27 mouse cellular contexts compared by ENCODE assay signal in the genomic region with DNA sequence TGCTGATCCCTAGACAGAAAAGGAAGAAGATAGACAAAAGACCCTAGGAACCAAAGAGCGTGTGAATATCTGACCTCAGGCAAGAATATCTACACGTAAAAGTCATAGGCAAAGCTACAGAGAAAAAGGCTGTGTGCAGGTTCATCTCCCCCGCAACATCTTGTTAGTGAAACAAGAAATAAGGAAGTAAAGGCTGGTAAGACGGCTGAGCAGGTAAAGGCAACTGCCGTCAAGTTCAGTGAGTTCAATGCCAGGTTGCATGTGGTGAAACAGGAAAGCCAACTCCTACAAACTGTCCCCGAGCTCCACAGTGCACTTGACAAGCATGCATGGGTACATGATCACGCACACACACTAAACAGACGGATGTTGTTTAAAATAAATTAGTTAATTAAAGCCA.
DNase-seq lines count a peak whose midpoint lies in the region; ATAC-seq and TF ChIP-seq lines count a peak whose summit lies in the region.
"Had no signal": no experiment of that assay in that cellular context is flagged by ENCODE, and none has a peak within 500 bp of the region (broad histone marks: within the 10 kb centered on the region; RNA-seq: fewer than 3 reads in every experiment).

No protein-coding gene starts in this region.

- intact Hi-C loops in left cerebral cortex, postnatal 10 days (cut with DNase I), result no loop called here

- TF ChIP-seq POLR2A in CH12.LX (IDR thresholded peaks at IDR 0.05; ENCODE audit: low read depth, low read length), result no peak

- peaks cover 3 to 12% of the 10 kb centered on the region in 2 experiments for H3K36me3 ChIP-seq in CH12.LX (replicated peaks in 1 of 2; ENCODE audit: control insufficient read depth in 1 of 2, insufficient read depth in 1 of 2, low read length in 1 of 2)
- no peaks in the 10 kb centered on the region for H3K36me3 ChIP-seq in splenic B cell, adult 2 months (ENCODE audit: control insufficient read depth, insufficient read depth, low read length, poor library complexity, severe bottlenecking)
- H3K36me3 ChIP-seq: heart, embryonic 12.5 days; heart, embryonic 15.5 days; hindbrain, embryonic 13.5 days; intestine, embryonic 15.5 days had no signal

- no peak overlapping the region for H3K27ac ChIP-seq in CH12.LX (ENCODE audit: insufficient read depth, low read depth)
- H3K27ac ChIP-seq: gastrocnemius, adult 2 months; heart, embryonic 15.5 days; hindbrain, embryonic 13.5 days; intestine, embryonic 15.5 days had no signal

- in situ Hi-C loops in CH12.LX (cut with MboI; ENCODE audit: low pct_ligation_motif_present, low pct_unique_long_range_greater_than_20kb, low sequenced_read_pairs), result no loop called here

- ATAC-seq in hematopoietic stem cell, adult 5-6 weeks (replicated peaks in 1 of 2; ENCODE audit: insufficient read depth in 1 of 2, low FRiP score in 2 of 2, low TSS enrichment in 1 of 2, low read depth in 1 of 2, poor library complexity in 2 of 2, severe bottlenecking in 2 of 2), result peak; percentile 33 to 59; a peak in 3 of 4 replicates
- ATAC-seq: activated CD4-positive, CD25-positive, alpha-beta regulatory T cell, adult 4 months; forebrain, embryonic 14.5 days; forebrain, postnatal 0 days; hindbrain, embryonic 16.5 days; intestine, embryonic 15.5 days had no signal

- H3K27me3 ChIP-seq in CH12.LX (replicated peaks), result no peaks in the 10 kb centered on the region
- no peaks in the 10 kb centered on the region for H3K27me3 ChIP-seq in splenic B cell, adult 2 months (ENCODE audit: control insufficient read depth, insufficient read depth, low read length, poor library complexity, severe bottlenecking)
- H3K27me3 ChIP-seq: heart, embryonic 12.5 days; hindbrain, embryonic 13.5 days; intestine, embryonic 15.5 days had no signal

- dilution Hi-C loops in CH12.LX (cut with MboI; ENCODE audit: extremely low pct_ligation_motif_present, extremely low pct_unique_long_range_greater_than_20kb, low sequenced_read_pairs), result no loop called here

- DNase-seq in CH12.LX (ENCODE audit: extremely low read depth) (no peak), MEL-GATA-1-ER (ENCODE audit: extremely low read depth, low read depth) (peak; percentile 5)
- DNase-seq in splenic B cell, adult 2 months (ENCODE audit: low read depth, low spot score), result peak; percentile 61
- DNase-seq in adrenal gland, postnatal 36 days, result no peak
- no peak for DNase-seq in left cerebral cortex, postnatal 10 days (ENCODE audit: extremely low spot score in 1 of 2, low spot score in 2 of 2)
- DNase-seq in thymus, postnatal 10 days (ENCODE audit: low spot score in 2 of 2), result no peak
- DNase-seq: adrenal gland, adult 8-10 months; adrenal gland, postnatal 25 days; cerebellum, adult 18-20 months; cerebellum, adult 9-10 months; cerebellum, postnatal 14 days; forebrain, postnatal 0 days; gastrocnemius, adult 2 months; gastrocnemius, postnatal 14 days; heart, adult 18-20 months; heart, postnatal 14 days; heart, postnatal 4 days; kidney, adult 18-20 months had no signal

- H3K4me2 ChIP-seq in CH12.LX (ENCODE audit: insufficient read depth, low read depth, poor library complexity, severe bottlenecking), result no peak overlapping the region
- H3K4me2 ChIP-seq: heart, embryonic 12.5 days; heart, embryonic 15.5 days; hindbrain, embryonic 13.5 days; intestine, embryonic 15.5 days had no signal

- peaks cover 24 to 63% of the 10 kb centered on the region in 2 experiments for H3K4me1 ChIP-seq in CH12.LX (ENCODE audit: control insufficient read depth in 1 of 2, insufficient read depth in 2 of 2)

- H3K9ac ChIP-seq in CH12.LX (ENCODE audit: insufficient read depth, low read depth), result no peak overlapping the region
- H3K9ac ChIP-seq: forebrain, postnatal 0 days; heart, embryonic 12.5 days; heart, embryonic 15.5 days; hindbrain, embryonic 13.5 days; intestine, embryonic 15.5 days had no signal

- 0 out of 2 replicates have a peak, but pooled peaks have one; percentile 16 for TF ChIP-seq EP300 in CH12.LX (IDR thresholded peaks at IDR 0.05; ENCODE audit: low read length)

- no peaks in the 10 kb centered on the region for H3K9me3 ChIP-seq in CH12.LX (replicated peaks; ENCODE audit: low read length)
- H3K9me3 ChIP-seq: G1E; heart, embryonic 15.5 days; hindbrain, embryonic 13.5 days; intestine, embryonic 15.5 days had no signal

- no peak overlapping the region for H3K4me3 ChIP-seq in CH12.LX (replicated peaks in 1 of 3; ENCODE audit: low read depth in 2 of 3, low read length in 2 of 3, poor library complexity in 1 of 3)
- H3K4me3 ChIP-seq: gastrocnemius, adult 2 months; heart, embryonic 12.5 days; heart, embryonic 15.5 days; hindbrain, embryonic 13.5 days; intestine, embryonic 15.5 days had no signal

- TF ChIP-seq CTCF in CH12.LX (conservative IDR thresholded peaks at IDR 0.05 in 1 of 2, IDR thresholded peaks at IDR 0.05 in 1 of 2; ENCODE audit: low read depth in 2 of 2, low read length in 2 of 2), result no peak

- H3K79me2 ChIP-seq in CH12.LX (replicated peaks; ENCODE audit: control insufficient read depth, extremely low read depth, insufficient read depth, poor library complexity, severe bottlenecking), result no peaks in the 10 kb centered on the region

- no peak for TF ChIP-seq RAD21 in CH12.LX (IDR thresholded peaks at IDR 0.05; ENCODE audit: low read depth, low read length)

TF ChIP-seq in CH12.LX, 34 proteins besides CTCF, POLR2A, EP300 and RAD21:
- TF ChIP-seq NELFE (IDR thresholded peaks at IDR 0.05; ENCODE audit: low read depth, low read length) (no peak), CHD1 (IDR thresholded peaks at IDR 0.05; ENCODE audit: low read depth, low read length) (no peak), MAFK (IDR thresholded peaks at IDR 0.05; ENCODE audit: insufficient replicate concordance, low read length) (no peak), JUND (conservative IDR thresholded peaks at IDR 0.05; ENCODE audit: low read depth, low read length) (no peak), NRF1 (IDR thresholded peaks at IDR 0.05; ENCODE audit: low read depth, low read length) (no peak), UBTF (IDR thresholded peaks at IDR 0.05; ENCODE audit: low read depth, low read length) (no peak)

Comparison
In these comparisons a context has a peak if more than half of its experiments do, and no peak if none do; other contexts are left out.
1. DNase-seq: peak in MEL-GATA-1-ER (single experiment) and splenic B cell, adult 2 months (single experiment); none in CH12.LX (single experiment), adrenal gland, postnatal 36 days (0 of 2), left cerebral cortex, postnatal 10 days (0 of 2) and thymus, postnatal 10 days (0 of 2).